Mouse (Mus musculus) layer of hippocampus, postnatal 14 days (tissue): ENCODE results near the gene Gm13278. TPM values are rescaled to one million over a fixed set of nuclear protein-coding genes. Genes with fewer than 3 reads are reported as not detected.
"Not testable (repeated sequence)": the region's sequence is repeated elsewhere in the genome, so short reads cannot be mapped to it uniquely, and the experiment has no call there.

Experiments used
- DNase-seq, 2 experiments: peaks; one replicate each; pipeline ENCODE4 v3.0.0; 2021 to 2022; ENCODE audit warnings: low spot score in 2 of 2, mixed read lengths in 1 of 2
- long read RNA-seq, 2 experiments: library from polyadenylated mRNA; stranded (forward); transcript quantifications; one replicate each; pipeline ENCODE4 v2.0.0; 2021
- total RNA-seq, 2 experiments: library from RNA; stranded (reverse); gene quantifications; 2 replicates each; pipeline ENCODE4 v1.2.3; 2021

Gene Gm13278
- not detected for total RNA-seq
- long read RNA-seq, experiment 1, result 0 reads
- long read RNA-seq, experiment 2, result 0 reads

- not testable (repeated sequence) for DNase-seq
Measured at GRCm38 (mm10) chr4:88791250-88791649, at the start of gene Gm13278. TSS of gene Gm13278 (plus strand) at chr4:88791550.

- no peak for DNase-seq
Measured at GRCm38 (mm10) chr4:88742771-88743371, 48.5 kb upstream of the Gm13278 start.

GRCm38 (mm10) chr4:88744207-88744606 is 47.1 kb upstream of the Gm13278 start:
- DNase-seq, result no peak

- no peak for DNase-seq
Measured at GRCm38 (mm10) chr4:88749926-88750325, 41.4 kb upstream of the Gm13278 start.

GRCm38 (mm10) chr4:88754818-88755340 is 36.5 kb upstream of the Gm13278 start, which contains the start of gene Gm13271:
TSS of gene Gm13271 (plus strand) at chr4:88754868.
- DNase-seq, result peak; percentile 65 to 78

GRCm38 (mm10) chr4:88756581-88757513 is 34.5 kb upstream of the Gm13278 start:
- not testable (repeated sequence) for DNase-seq

GRCm38 (mm10) chr4:88757628-88758031 is 33.7 kb upstream of the Gm13278 start:
- peak; percentile 92 to 94 for DNase-seq

- DNase-seq, result not testable (repeated sequence)
Measured at GRCm38 (mm10) chr4:88758751-88759150, 32.6 kb upstream of the Gm13278 start.

- DNase-seq, result peak; percentile 13 to 33
Measured at GRCm38 (mm10) chr4:88759610-88760268, 31.6 kb upstream of the Gm13278 start, which contains the start of gene Gm13283. TSS of gene Gm13283 (plus strand) at chr4:88760119.

GRCm38 (mm10) chr4:88760431-88760830 is 30.9 kb upstream of the Gm13278 start:
- peak; percentile 21 to 58 for DNase-seq

- DNase-seq, result peak; percentile 68 to 83
Measured at GRCm38 (mm10) chr4:88761776-88762175, 29.6 kb upstream of the Gm13278 start.

- not testable (repeated sequence) for DNase-seq
Measured at GRCm38 (mm10) chr4:88762341-88762740, 29.0 kb upstream of the Gm13278 start.

GRCm38 (mm10) chr4:88763384-88764018 is 27.8 kb upstream of the Gm13278 start:
- DNase-seq, result peak in 1 of 2 experiments; percentile 21

GRCm38 (mm10) chr4:88773534-88773933 is 17.8 kb upstream of the Gm13278 start, which contains the start of gene Gm13290:
TSS of gene Gm13290 (plus strand) at chr4:88773834.
- not testable (repeated sequence) for DNase-seq

- DNase-seq, result not testable (repeated sequence)
Measured at GRCm38 (mm10) chr4:88776622-88777021, 14.7 kb upstream of the Gm13278 start, which contains the start of gene Gm13289. TSS of gene Gm13289 (plus strand) at chr4:88776922.

- DNase-seq, result not testable (repeated sequence)
Measured at GRCm38 (mm10) chr4:88779550-88779949, 11.8 kb upstream of the Gm13278 start, which contains the start of gene Gm13272. TSS of gene Gm13272 (plus strand) at chr4:88779850.

GRCm38 (mm10) chr4:88780320-88780719 is 11.0 kb upstream of the Gm13278 start:
- DNase-seq, result not testable (repeated sequence)

- DNase-seq, result not testable (repeated sequence)
Measured at GRCm38 (mm10) chr4:88781831-88782230, 9.5 kb upstream of the Gm13278 start, which contains the start of gene Ifnz. TSS of gene Ifnz (plus strand) at chr4:88782131.

GRCm38 (mm10) chr4:88782335-88782734 is 9.0 kb upstream of the Gm13278 start:
- DNase-seq, result not testable (repeated sequence)

GRCm38 (mm10) chr4:88785409-88785808 is 5.9 kb upstream of the Gm13278 start, which contains the start of gene Gm13276:
TSS of gene Gm13276 (plus strand) at chr4:88785709.
- DNase-seq, result not testable (repeated sequence)
